Mouse (Mus musculus) kidney, embryonic 16.5 days (tissue): ENCODE results near the gene Nlgn2. TPM values are rescaled to one million over a fixed set of nuclear protein-coding genes. Genes with fewer than 3 reads are reported as not detected.

ENCODE experiments used
- ATAC-seq: fragments of 200-750 bp; cut with Nextera tagmentation; 2 replicates; pipeline ENCODE4 v1.8.0; 2017; ENCODE audit warnings: moderate TSS enrichment; ENCODE audit not compliant: low FRiP score, low TSS enrichment
- H3K27ac ChIP-seq: fragments of 300-500 bp; sonication (generic); 2 replicates; pipeline ENCODE4 v1.5.1; 2014; ENCODE audit warnings: low read length
- H3K27me3 ChIP-seq: fragments of 300-500 bp; sonication (generic); 2 replicates; pipeline ENCODE4 v1.6.1; 2014; ENCODE audit warnings: low read length, control low read depth, mixed read lengths; ENCODE audit not compliant: insufficient read depth
- H3K36me3 ChIP-seq: fragments of 300-500 bp; sonication (generic); 2 replicates; pipeline ENCODE4 v1.6.1; 2014; ENCODE audit warnings: low read length, control low read depth, mixed read lengths; ENCODE audit not compliant: insufficient read depth
- H3K4me1 ChIP-seq: fragments of 300-500 bp; sonication (generic); 2 replicates; pipeline ENCODE4 v1.6.1; 2014; ENCODE audit warnings: low read length, control low read depth, mixed read lengths; ENCODE audit not compliant: insufficient read depth
- H3K4me2 ChIP-seq: fragments of 300-500 bp; sonication (generic); replicated peaks from 2 replicates; pipeline ENCODE4 v1.6.1; 2014; ENCODE audit warnings: low read depth, low read length
- H3K4me3 ChIP-seq: fragments of 300-500 bp; sonication (generic); 2 replicates; pipeline ENCODE4 v1.5.1; 2014; ENCODE audit warnings: mild to moderate bottlenecking, low read length
- H3K9ac ChIP-seq: fragments of 300-500 bp; sonication (generic); replicated peaks from 2 replicates; pipeline ENCODE4 v1.6.1; 2014; ENCODE audit warnings: low read length
- H3K9me3 ChIP-seq: fragments of 300-500 bp; sonication (generic); 2 replicates; pipeline ENCODE4 v1.6.1; 2016; ENCODE audit warnings: low read length, control low read depth
- WGBS: fragments of 180-500 bp; shearing (Covaris S2); extraction: QIAGEN DNeasy Blood & Tissue Kit; methylation state at CpG from one replicate; pipeline ENCODE4 v1.1.7; 2014; 5-methylcytosine and 5-hydroxymethylcytosine counted together
- polyA plus RNA-seq: library from polyadenylated mRNA; unstranded; fragments of >200 nt; fragmentation: Nextera tagmentation; extraction: Ambion mirVana; gene quantifications from 2 replicates; pipeline ENCODE4 v1.2.1, GENCODE M21; 2015

Gene Nlgn2
- polyA plus RNA-seq, 1 experiment from 2014 or later: 6.0 TPM

DNA sequence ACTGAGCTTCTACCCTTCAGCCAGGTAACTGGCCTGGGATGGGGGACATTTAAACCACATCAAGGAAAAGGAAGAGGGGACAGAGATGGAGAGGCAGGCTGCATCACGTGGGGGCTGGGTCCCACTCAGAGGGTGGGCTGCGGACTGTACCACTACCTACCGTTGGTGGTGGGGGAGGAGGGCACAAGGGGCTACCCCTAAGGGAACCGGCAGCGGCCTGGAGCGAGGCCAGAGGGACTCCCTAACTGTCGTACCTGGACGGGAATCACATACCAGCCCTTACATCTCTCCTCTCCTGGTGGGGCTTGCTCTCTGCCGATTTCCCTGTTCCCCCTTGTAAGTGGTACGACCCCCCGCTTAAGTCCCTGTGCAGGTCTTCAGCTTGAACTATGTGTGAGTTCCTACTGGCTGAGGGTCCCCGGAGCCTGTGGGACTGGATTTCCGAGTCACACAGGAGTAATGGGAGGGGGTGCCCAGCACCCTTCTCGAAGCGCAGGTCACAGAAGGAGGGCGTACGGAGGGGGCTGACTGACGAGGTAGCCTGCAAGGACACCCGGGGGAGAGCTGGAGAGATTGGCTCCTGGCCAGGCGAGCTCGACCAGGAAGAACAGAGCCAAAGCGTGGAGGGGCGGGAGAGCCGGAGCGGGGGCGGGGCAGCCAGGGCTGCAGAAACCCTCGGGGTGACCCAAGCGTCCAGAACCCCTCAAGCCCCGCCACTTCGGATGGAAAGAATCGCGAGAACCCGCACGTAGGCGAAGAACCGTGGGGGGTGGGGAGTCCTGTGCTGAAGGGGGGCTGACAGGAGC, 37.0 kb downstream of the Nlgn2 start:
- H3K4me1 ChIP-seq: peaks cover 64% of the 10 kb centered on the region
- peak overlapping the region; percentile 78 for H3K27ac ChIP-seq
- peak overlapping the region; percentile 98 for H3K4me2 ChIP-seq
- WGBS: under 1% methylated on average over 36 of the region's 36 CpGs
- peak overlapping the region; percentile 66 for H3K4me3 ChIP-seq
- H3K9ac ChIP-seq: peak overlapping the region; percentile 77
- peaks cover 22% of the 10 kb centered on the region for H3K27me3 ChIP-seq
- no peaks in the 10 kb centered on the region for H3K36me3 ChIP-seq
- H3K9me3 ChIP-seq: no peaks in the 10 kb centered on the region
- ATAC-seq: peak; percentile 64

DNA sequence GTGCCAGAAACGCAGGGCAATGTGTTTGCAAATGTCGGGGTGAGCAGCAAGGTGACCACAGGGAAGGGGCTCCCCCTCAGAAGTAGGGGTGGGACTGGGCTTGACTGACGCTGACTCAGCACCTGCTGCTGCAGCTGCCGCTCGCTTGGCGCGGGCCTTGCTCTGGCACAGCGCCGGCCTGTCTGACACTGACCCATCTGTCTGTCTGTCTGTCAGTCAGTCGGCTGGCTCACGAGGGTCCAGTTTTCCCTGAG, 37.5 kb downstream of the Nlgn2 start:
- H3K4me3 ChIP-seq: peak overlapping the region; percentile 66
- no peaks in the 10 kb centered on the region for H3K9me3 ChIP-seq
- no peaks in the 10 kb centered on the region for H3K36me3 ChIP-seq
- peak overlapping the region; percentile 78 for H3K27ac ChIP-seq
- WGBS: 0% methylated on average over 10 of the region's 11 CpGs
- peak overlapping the region; percentile 98 for H3K4me2 ChIP-seq
- H3K27me3 ChIP-seq: peaks cover 22% of the 10 kb centered on the region
- peaks cover 63% of the 10 kb centered on the region for H3K4me1 ChIP-seq
- peak; percentile 0; the same call in 1 of the 2 replicates for ATAC-seq
- peak overlapping the region; percentile 77 for H3K9ac ChIP-seq

DNA sequence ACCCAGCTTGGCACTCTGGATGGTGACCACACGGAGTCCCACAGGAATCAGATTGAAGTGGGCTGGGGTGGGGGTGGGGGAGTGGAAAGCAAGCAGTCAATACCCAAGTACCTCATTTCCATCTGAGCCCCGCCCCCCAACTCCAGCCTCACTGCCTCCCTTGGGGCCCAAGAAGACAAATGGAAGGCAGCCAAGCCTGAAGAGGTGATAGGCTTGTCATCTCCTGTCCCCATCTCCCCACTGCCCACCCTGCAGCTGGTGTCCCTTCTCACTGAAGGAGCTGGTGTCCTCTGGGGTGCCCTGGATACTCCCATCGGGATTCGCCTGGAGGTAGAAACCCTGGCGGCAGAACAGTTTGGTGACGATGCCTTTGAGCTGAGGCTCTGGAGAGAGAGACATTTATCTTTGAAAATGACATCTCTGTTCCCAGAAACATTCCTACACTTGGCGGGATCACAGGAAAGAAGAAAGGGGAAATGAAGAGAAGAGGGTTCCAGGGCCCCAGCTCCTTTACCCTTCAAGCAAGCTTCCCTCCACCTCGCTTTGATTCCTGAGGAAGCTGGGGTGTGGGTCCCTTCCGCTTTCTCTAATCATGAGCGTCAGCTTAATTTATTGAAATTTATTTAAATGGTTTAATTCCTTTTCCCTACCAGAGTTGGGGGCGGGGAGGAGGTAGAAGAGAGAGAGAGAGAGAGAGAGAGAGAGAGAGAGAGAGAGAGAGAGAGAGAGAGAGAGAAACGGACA, 38.0 kb downstream of the Nlgn2 start:
- H3K9ac ChIP-seq: 0 out of 2 replicates have a peak overlapping the region, but pooled peaks have one; percentile 36
- H3K4me1 ChIP-seq: peaks cover 58% of the 10 kb centered on the region
- 17% methylated on average over 12 of the region's 12 CpGs for WGBS
- H3K27ac ChIP-seq: no peak overlapping the region
- peaks cover 18% of the 10 kb centered on the region for H3K27me3 ChIP-seq
- H3K4me3 ChIP-seq: peak overlapping the region; percentile 66
- H3K36me3 ChIP-seq: no peaks in the 10 kb centered on the region
- peak overlapping the region; percentile 98 for H3K4me2 ChIP-seq
- ATAC-seq: no peak
- no peaks in the 10 kb centered on the region for H3K9me3 ChIP-seq

DNA sequence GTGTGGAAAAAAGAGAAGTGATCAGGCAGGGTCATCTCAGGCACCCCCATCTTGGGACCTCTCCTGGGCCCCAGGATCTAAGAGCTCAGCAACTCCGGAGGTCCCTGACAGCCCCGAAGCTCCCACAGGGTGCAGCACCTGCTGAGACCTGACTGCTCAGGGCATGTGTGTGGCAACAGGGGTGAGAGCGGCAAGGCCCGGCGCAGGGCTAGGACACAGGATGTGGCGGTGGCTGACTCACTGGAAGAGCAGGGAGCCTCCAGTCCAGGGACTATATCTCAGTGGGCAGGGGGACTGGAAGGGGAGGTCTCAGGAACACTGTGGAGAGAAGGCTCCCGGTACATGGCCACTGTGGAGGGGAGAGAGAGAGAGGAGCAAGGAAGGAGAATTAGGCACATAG, 39.7 kb downstream of the Nlgn2 start:
- H3K36me3 ChIP-seq: no peaks in the 10 kb centered on the region
- peaks cover 44% of the 10 kb centered on the region for H3K4me1 ChIP-seq
- H3K9me3 ChIP-seq: no peaks in the 10 kb centered on the region
- H3K27me3 ChIP-seq: peaks cover 17% of the 10 kb centered on the region
- no peak overlapping the region for H3K27ac ChIP-seq
- H3K9ac ChIP-seq: no peak overlapping the region
- ATAC-seq: no peak
- WGBS: 79% methylated on average over 7 of the region's 7 CpGs
- no peak overlapping the region for H3K4me3 ChIP-seq
- no peak overlapping the region for H3K4me2 ChIP-seq

DNA sequence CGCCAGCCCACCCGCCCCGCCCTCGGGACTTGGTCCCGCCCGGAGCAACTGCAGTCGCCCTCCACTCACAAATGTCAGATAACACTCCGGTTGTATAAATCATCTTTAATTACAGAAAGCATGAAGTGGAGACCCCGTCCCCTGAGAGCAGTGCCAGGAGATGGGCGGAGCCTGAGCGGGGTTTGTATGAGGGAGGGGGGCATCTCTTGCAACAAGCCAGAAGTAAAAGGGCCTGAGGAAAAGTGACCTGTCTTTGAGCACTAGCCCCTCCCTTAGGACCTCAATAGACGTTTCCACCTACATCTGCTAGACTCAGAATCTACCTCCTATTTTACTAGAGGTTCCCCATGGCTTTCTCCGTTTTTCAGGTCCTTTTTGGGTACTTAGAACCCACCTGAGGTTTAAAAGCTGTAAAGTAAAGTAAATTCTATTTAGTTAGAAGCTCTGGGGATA, 41.6 kb downstream of the Nlgn2 start:
- Histone ChIP-seq H3K27me3 (peaks cover 5% of the 10 kb centered on the region; the same call in 1 of the 2 replicates), H3K4me1 (peaks cover 25% of the 10 kb centered on the region), H3K9me3 (no peaks in the 10 kb centered on the region), H3K27ac (no peak overlapping the region), H3K4me2 (peak overlapping the region; percentile 96), H3K4me3 (peak overlapping the region; percentile 62), H3K36me3 (no peaks in the 10 kb centered on the region), H3K9ac (peak overlapping the region; percentile 73)
- ATAC-seq: no peak
- 2% methylated on average over 13 of the region's 13 CpGs for WGBS

DNA sequence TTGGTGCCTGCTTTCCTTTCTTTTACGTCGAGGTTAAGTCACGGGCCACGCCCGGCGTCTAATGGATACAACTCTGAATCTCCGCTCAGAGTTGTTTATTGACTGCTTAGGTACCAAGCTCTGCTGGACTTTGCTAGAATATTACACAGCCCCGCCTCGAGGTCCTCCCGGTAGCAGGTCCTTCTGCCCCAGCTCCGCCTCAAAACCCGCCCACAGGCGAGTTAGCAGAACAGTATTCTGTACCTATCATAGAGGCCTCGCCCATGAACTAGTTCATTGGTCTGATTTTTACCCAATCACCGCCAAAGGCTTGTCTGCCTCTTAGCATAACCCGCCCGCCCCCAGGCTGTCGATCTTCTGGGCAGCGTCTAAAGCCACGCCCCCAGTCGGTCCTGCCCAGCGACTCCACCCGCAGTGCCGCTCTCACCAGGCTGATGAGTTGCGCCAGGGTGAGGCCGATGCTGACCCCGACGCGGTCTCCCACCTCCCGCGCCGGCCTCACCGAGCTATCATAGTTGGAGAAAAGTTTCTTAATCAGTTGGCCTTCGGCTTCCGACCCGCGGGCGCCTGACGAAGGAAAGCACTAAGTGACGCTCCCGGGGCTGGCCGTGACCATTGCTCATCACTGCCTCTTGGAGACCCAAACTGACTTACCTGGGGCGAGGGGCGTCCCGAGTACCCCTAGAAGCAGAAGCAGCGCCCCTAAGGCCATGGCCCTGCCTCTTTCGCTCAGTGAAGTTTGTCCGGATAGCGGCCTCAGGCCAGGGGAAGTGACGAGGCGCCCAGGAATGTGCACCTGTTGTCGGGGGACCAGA, 42.2 kb downstream of the Nlgn2 start, which contains the start of gene Chrnb1:
Gene Chrnb1, minus strand, starts transcription at position 776 of the 815 bp plus-strand sequence.
- H3K4me1 ChIP-seq: peaks cover 20% of the 10 kb centered on the region
- H3K27ac ChIP-seq: 0 out of 2 replicates have a peak within 1 kb of the TSS, but pooled peaks have one; percentile 43
- no peaks in the 10 kb centered on the region for H3K36me3 ChIP-seq
- H3K9ac ChIP-seq: peak within 1 kb of the TSS; percentile 73
- peak; percentile 97 for ATAC-seq
- no peaks in the 10 kb centered on the region for H3K9me3 ChIP-seq
- peak within 1 kb of the TSS; percentile 96 for H3K4me2 ChIP-seq
- H3K4me3 ChIP-seq: peak within 1 kb of the TSS; percentile 62
- 2% methylated on average over 52 of the region's 52 CpGs for WGBS
- H3K27me3 ChIP-seq: peaks cover 5% of the 10 kb centered on the region; the same call in 1 of the 2 replicates

DNA sequence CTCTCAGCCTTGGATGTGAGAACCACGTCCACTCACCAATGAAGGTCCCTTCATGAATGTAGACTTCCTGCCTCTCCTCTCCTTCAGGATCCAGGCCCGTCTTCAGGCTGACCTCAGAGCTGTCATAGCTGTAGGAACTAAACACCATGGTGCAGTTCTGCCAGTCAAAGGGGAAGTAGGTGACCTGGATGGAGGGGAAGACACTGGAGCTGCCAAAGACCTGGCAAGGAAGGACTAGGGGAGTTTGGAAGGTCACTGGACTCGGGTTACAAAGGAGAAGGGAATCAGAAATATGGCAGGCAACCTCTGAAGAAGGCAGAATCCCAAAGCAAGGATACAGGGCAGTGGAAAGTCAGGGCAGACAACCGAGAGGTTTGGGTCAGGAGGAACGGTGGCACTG, 44.2 kb downstream of the Nlgn2 start:
- no peak overlapping the region for H3K9ac ChIP-seq
- H3K27ac ChIP-seq: no peak overlapping the region
- WGBS: 53% methylated on average over 5 of the region's 5 CpGs
- ATAC-seq: no peak
- H3K36me3 ChIP-seq: no peaks in the 10 kb centered on the region
- no peak overlapping the region for H3K4me2 ChIP-seq
- no peaks in the 10 kb centered on the region for H3K9me3 ChIP-seq
- H3K27me3 ChIP-seq: peaks cover 5% of the 10 kb centered on the region; the same call in 1 of the 2 replicates
- H3K4me3 ChIP-seq: no peak overlapping the region
- peaks cover 6% of the 10 kb centered on the region; the same call in 1 of the 2 replicates for H3K4me1 ChIP-seq

DNA sequence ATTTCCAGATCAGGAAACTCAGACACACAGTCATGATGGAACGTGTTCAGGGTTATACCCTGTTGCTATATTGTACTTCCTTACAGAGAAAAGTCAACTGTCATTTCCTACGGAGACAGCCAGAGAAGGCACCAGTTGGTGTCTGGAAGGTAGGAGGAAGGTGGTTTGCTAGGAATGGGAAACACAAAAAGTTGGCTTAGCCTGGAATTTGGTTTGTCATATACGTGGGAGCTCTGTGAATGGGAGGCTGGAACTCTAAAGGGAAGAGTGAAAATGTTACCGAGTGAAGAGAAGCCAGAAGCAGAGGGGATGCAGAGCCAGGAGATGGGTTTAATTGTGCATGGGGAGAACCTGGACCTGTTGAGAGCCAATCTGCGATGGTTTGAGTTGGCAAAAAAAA, 46.2 kb downstream of the Nlgn2 start:
- WGBS: 73% methylated on average over 5 of the region's 5 CpGs
- H3K4me2 ChIP-seq: no peak overlapping the region
- H3K27me3 ChIP-seq: no peaks in the 10 kb centered on the region; the same call in 1 of the 2 replicates
- H3K4me3 ChIP-seq: no peak overlapping the region
- H3K4me1 ChIP-seq: peaks cover 6% of the 10 kb centered on the region; the same call in 1 of the 2 replicates
- ATAC-seq: no peak
- no peak overlapping the region for H3K9ac ChIP-seq
- no peaks in the 10 kb centered on the region for H3K36me3 ChIP-seq
- H3K9me3 ChIP-seq: no peaks in the 10 kb centered on the region
- no peak overlapping the region for H3K27ac ChIP-seq

DNA sequence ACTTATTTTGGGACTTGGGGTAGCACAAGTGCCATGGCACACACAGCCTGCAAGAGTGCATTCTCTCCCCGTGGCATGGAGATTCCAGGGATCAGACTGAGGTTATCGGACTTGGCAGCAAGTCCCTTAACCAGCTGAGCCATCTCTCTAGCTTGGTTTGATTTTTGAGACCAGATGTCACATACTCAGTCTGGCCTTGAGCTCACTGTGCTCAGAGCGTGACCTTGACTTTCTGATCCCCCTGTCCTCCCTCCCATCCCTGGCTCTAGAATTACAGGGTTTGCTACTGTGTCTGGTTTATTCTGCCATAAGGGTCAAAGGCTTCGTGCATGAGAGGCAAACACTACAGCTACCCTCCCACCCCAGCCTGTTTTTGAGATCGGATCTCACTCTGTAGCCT, 48.2 kb downstream of the Nlgn2 start:
- H3K27ac ChIP-seq: no peak overlapping the region

More for the DNA sequence above, 48.2 kb downstream of the Nlgn2 start:
- Histone ChIP-seq H3K27me3 (no peaks in the 10 kb centered on the region), H3K9me3 (no peaks in the 10 kb centered on the region), H3K4me3 (no peak overlapping the region), H3K9ac (no peak overlapping the region), H3K4me2 (no peak overlapping the region), H3K4me1 (no peaks in the 10 kb centered on the region), H3K36me3 (no peaks in the 10 kb centered on the region)
- WGBS: 33% methylated on average over 5 of the region's 5 CpGs
- ATAC-seq: no peak
